Mouse (Mus musculus) T-helper 2 cell (primary cell): ENCODE data around the gene Cnppd1.

Source experiments
- in situ Hi-C: fragments of 300-600 bp; cut with MboI, MseI; formaldehyde crosslinking; loops from one replicate; pipeline ENCODE4 v1.15.1; 2025; ENCODE audit warnings: high pct_unique_total_duplicates

Gene Cnppd1

DNA sequence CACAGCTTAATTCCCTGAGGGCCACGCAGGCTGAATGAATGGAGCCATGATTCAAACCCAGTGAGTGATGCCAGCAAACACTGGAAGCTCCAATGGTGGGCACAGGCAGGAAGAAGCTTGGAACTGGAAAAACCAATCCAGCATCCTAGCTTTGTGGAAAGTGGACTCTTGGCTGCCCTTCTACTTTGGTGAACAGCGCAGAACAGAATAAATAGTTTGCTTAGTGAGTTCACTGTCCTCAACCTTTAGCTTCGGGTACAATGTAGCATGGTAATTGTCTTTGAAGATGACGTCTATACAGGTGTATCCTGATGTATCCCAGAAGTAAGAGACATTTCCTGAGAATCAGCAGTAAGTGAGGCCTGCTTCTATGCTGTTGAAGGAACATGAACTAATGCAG is 6.2 kb upstream of the Cnppd1 start:
- in situ Hi-C loops: no loop called here

DNA sequence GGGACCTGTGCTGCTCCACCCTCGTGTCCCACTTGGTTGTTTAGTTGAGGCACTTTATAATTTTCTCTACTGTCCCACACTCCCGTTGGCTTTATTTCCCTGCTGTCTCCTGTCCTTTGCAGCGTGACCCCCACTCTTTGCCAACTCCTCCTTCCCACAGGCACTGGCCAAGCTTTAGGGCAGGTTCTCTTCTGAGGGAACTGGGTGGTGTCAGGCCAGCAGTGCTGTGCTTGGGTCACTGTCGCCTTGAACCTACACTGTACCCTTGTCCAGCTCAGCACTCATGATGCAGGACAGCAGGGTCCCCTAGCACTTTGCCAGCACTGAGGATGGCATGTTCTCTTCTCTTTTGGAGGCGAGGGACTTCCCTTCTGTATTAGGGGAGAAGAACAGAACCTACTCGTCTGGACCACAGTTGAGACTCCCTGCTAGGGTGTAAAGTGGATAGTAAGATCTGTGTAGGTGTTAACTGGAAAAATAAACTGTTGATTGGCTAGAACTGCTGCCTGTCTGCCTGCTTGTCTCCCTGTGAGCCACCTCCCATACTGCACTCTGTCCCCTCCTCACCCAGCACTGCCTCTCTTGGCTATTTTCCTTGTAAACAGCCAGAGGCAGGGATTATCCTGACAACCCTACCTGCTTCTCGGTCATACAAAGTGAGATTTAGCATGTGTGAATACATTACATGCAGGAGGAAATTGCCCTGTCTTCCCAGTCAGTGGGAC is 5.1 kb upstream of the Cnppd1 start:
- in situ Hi-C loops: no loop called here

GRCm38 (mm10) chr1:75145589-75145988 is 3.1 kb upstream of the Cnppd1 start:
- in situ Hi-C loops: no loop called here

GRCm38 (mm10) chr1:75141486-75142190 is 873 bp downstream of the Cnppd1 start:
- in situ Hi-C loops: loop anchor here (5.0 kb wide), 1 partner anchor 51 kb away; the partner anchor contains the start of genes Ankzf1 and Atg9a

DNA sequence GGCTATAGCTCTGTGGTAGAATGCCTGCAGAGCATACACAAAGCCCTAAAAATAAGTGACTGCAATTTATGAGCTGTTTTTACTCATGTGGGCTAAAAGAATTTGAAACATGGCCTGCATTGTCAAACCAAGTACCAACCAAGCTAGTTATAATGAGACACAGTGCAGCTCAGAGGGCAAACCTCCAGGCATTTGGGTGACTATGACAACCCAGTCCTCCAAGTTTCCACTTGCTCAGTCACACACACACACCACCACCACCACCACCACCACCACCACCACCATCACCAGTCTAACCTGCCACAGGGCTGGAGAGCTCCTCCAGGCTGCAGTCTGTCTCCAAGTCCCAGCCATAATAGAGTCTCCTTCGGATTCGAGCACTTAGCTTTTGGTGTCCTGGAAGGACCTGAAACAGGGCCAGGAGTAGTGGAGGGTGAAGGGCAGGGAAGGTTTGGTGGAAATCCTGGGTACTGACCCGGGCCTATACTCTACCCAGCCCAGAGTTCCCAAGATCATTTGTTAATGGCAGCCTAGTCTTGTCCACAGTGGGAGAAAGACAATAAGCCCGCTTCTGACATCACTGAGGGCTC is 1.8 kb downstream of the Cnppd1 start:
- in situ Hi-C loops: loop anchor here (5.0 kb wide), 1 partner anchor 52 kb away; the partner anchor contains the start of genes Ankzf1 and Atg9a

- in situ Hi-C loops: no loop called here
Observed at GRCm38 (mm10) chr1:75138448-75138847, 4.1 kb downstream of the Cnppd1 start.

GRCm38 (mm10) chr1:75136730-75137129 is 5.8 kb downstream of the Cnppd1 start:
- in situ Hi-C loops: no loop called here

- in situ Hi-C loops: no loop called here
Observed at GRCm38 (mm10) chr1:75136293-75136692, 6.2 kb downstream of the Cnppd1 start.

GRCm38 (mm10) chr1:75133421-75134207 is 8.9 kb downstream of the Cnppd1 start, which contains the start of gene Slc23a3:
TSS of gene Slc23a3 (minus strand) at chr1:75133890.
- in situ Hi-C loops: no loop called here

- in situ Hi-C loops: loop anchor here (5.0 to 10.0 kb wide), 5 partner anchors 124 to 414 kb away; partner anchors contain the start of genes Cyp27a1 and Gmppa
Observed at GRCm38 (mm10) chr1:75128641-75129040, 13.9 kb downstream of the Cnppd1 start.

DNA sequence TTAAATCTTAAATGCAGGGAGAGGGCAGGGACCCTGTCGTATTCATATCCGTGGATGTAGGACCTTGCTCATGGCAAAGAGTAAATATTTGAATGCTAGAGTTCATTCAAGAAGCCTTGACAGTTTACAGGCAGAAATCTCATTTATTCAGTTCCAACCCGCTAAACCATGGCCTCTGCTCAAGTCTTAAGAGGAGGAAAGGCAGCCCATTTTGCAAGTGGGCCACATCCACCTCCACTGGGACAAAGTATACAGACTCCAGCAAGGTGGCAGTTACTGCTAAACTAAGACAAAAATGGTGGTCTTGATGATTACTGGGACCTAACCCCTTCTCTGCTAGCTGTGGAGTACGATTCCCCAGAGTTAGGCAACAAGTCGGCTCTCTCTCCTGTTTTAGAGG is 17.1 kb downstream of the Cnppd1 start:
- in situ Hi-C loops: loop anchor here (5.0 to 10.0 kb wide), 5 partner anchors 127 to 411 kb away; partner anchors contain the start of genes Cyp27a1 and Gmppa

DNA sequence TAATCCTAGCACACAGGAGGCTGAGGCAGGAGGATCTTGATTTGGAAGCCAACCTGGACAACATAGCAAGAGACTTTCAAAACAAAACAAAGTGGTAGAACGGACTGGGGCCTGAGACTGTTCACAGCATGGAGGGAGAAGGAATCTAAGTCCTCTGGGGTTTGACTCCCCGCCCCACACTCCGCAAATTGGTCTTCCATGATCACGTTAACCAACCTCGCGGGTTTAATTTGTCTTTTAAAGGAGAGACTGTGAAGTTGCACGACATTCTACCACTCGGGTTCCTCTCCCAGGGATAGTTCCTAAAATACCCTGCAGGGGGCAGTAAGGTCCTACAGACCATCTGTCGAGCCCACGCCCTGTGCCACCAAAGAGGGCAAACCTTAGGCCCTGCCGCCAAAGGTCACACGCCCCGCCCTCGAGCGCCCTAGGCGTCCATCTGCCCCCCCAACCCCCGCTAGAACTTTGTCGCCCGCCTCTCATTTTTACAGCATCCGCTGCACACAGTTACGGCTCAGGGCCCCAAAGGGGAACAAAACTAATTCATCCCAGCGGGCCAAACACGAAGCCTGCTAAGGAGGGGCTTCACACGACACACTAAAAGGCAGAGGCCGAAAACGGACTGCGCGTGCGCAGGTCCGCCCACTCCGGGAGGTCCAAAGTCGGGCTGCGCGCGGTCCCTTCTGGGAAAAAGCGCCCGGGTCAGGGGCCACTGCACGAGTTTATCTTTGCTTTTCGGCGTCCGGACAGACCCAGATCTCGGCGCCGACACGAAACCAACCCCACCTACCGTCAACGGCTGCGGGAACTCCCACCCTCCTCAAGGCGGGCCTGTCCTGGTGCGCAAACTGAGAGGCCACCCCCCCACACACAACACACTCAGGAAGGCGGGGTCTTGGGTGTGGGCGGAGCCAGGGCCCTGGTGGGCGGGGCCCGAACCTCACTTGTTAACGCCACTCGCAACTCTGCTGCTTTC is 17.9 kb downstream of the Cnppd1 start, which contains the start of gene Nhej1:
Nhej1 (minus strand) TSS at position 855 of the 976 bp plus-strand sequence.
- in situ Hi-C loops: loop anchor here (5.0 to 10.0 kb wide), 6 partner anchors 72 to 410 kb away; partner anchors contain the start of genes Cyp27a1 and Gmppa

DNA sequence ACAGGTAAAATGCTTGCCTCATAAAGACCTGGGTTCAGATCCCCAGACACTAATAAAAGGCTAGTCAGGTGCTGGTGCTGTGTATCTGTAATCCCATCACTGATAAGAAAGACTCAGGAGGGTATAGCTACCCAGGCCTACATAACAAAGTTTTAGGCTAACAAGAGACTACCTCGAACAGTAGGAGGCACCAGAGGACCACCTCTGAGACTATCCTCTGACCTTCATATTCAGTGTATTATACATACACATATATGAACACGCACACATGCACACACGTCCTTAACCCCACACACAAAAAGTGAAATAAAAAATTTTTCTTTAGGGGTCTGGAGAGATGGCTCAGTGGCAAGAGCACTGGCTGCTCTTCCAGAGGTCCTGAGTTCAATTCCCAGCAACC is 20.3 kb downstream of the Cnppd1 start:
- in situ Hi-C loops: loop anchor here (5.0 to 10.0 kb wide), 4 partner anchors 70 to 407 kb away; partner anchors contain the start of gene Cyp27a1
